Comparison of ENCODE assay signal across 8 mouse cellular contexts in the genomic region with DNA sequence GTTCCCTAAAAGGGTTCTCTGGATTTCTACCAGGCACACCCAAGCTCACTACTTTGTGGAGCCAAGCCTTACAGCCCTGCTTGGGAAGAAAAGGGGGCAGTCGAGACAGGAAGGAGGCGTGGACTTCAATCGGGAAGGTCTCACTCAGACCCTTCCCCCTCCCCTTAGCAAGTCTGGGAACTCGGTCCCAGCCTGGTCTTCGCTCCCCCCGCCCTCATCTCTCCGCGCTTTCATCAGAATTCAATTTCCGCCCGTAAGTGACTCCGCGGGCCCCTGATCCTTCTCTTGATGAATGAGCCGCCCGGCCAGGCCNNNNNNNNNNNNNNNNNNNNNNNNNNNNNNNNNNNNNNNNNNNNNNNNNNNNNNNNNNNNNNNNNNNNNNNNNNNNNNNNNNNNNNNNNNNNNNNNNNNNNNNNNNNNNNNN.
DNase-seq lines count a peak whose midpoint lies in the region; ATAC-seq and TF ChIP-seq lines count a peak whose summit lies in the region.
"Had no signal": no experiment of that assay in that cellular context is flagged by ENCODE, and none has a peak within 500 bp of the region (broad histone marks: within the 10 kb centered on the region; RNA-seq: fewer than 3 reads in every experiment).

No protein-coding gene starts in this region.

- no peaks in the 10 kb centered on the region for H3K36me3 ChIP-seq in ES-Bruce4 (ENCODE audit: control insufficient read depth, insufficient read depth, low read length, poor library complexity, severe bottlenecking)
- H3K36me3 ChIP-seq in ES-E14 (ENCODE audit: control insufficient read depth, insufficient read depth, low read length, poor library complexity, severe bottlenecking) = no peaks in the 10 kb centered on the region
- no peaks in the 10 kb centered on the region for H3K36me3 ChIP-seq in forebrain, embryonic 16.5 days (ENCODE audit: control insufficient read depth, insufficient read depth)

- no peak overlapping the region for H3K27ac ChIP-seq in ES-Bruce4 (ENCODE audit: insufficient read depth, low read length)
- no peak overlapping the region for H3K27ac ChIP-seq in ES-E14 (ENCODE audit: insufficient read depth, low read depth, low read length, poor library complexity, severe bottlenecking)
- no peak overlapping the region for H3K27ac ChIP-seq in forebrain, embryonic 16.5 days (ENCODE audit: low read length)

- no peak for TF ChIP-seq POLR2A in ES-Bruce4 (IDR thresholded peaks at IDR 0.05; ENCODE audit: insufficient read depth, low read length)

- peak overlapping the region; percentile 29 for H3K4me2 ChIP-seq in forebrain, embryonic 16.5 days (ENCODE audit: low read length)

- H3K4me1 ChIP-seq in ES-Bruce4 (ENCODE audit: control insufficient read depth, insufficient read depth, low read length) (peaks cover 2% of the 10 kb centered on the region), ES-E14 (ENCODE audit: control insufficient read depth in 2 of 2, insufficient read depth in 2 of 2, low read length in 2 of 2, poor library complexity in 1 of 2) (peaks cover 0 to 16% of the 10 kb centered on the region in 2 experiments; a peak in 3 of 4 replicates)
- H3K4me1 ChIP-seq in forebrain, embryonic 16.5 days (replicated peaks; ENCODE audit: control insufficient read depth, insufficient read depth, low read length) = peaks cover 26% of the 10 kb centered on the region

- 0% methylated on average over 14 of the region's 14 CpGs for WGBS in forebrain, embryonic 16.5 days

- ATAC-seq in forebrain, embryonic 16.5 days = no peak

- no peak for TF ChIP-seq CTCF in ES-Bruce4 (IDR thresholded peaks at IDR 0.05; ENCODE audit: low read depth, low read length)

- H3K9me3 ChIP-seq in ES-Bruce4 (replicated peaks; ENCODE audit: control insufficient read depth, insufficient read depth, low read length, poor library complexity, severe bottlenecking) (no peaks in the 10 kb centered on the region), ES-E14 (ENCODE audit: control insufficient read depth, insufficient read depth, low read depth, low read length) (no peaks in the 10 kb centered on the region)
- no peaks in the 10 kb centered on the region for H3K9me3 ChIP-seq in forebrain, embryonic 16.5 days (ENCODE audit: control insufficient read depth, low read length)

- in situ Hi-C loops in ES-E14 (cut with MboI; ENCODE audit: low sequenced_read_pairs in 2 of 2, unreplicated experiment in 2 of 2) = no loop called here

- peaks cover 8% of the 10 kb centered on the region for H3K27me3 ChIP-seq in ES-Bruce4 (ENCODE audit: control insufficient read depth, insufficient read depth, low read length, poor library complexity, severe bottlenecking)
- H3K27me3 ChIP-seq in forebrain, embryonic 16.5 days (replicated peaks; ENCODE audit: control insufficient read depth, insufficient read depth, low read length) = peaks cover 73% of the 10 kb centered on the region

- H3K9ac ChIP-seq in ES-Bruce4 (ENCODE audit: low read depth, poor library complexity, severe bottlenecking) = peak overlapping the region; percentile 82
- peak overlapping the region; percentile 23; the same call in 1 of the 2 replicates for H3K9ac ChIP-seq in ES-E14 (ENCODE audit: insufficient read depth, low read depth, low read length, poor library complexity, severe bottlenecking)
- H3K9ac ChIP-seq in forebrain, embryonic 16.5 days (replicated peaks; ENCODE audit: low read depth, low read length) = no peak overlapping the region

- no peak for DNase-seq in ES-E14 (ENCODE audit: low read depth, low spot score)
- peak; percentile 67 for DNase-seq in mesoderm, embryonic 11.5 days (ENCODE audit: low read depth, low spot score)
- DNase-seq in spleen, adult 12 weeks (ENCODE audit: low spot score) = no peak
- DNase-seq in adrenal gland, postnatal 10 days = no peak
- DNase-seq in urinary bladder, postnatal 10 days (ENCODE audit: low spot score) = no peak
- DNase-seq: cerebellum, postnatal 25 days had no signal

- TF ChIP-seq EP300 in ES-Bruce4 (IDR thresholded peaks at IDR 0.05; ENCODE audit: insufficient read depth, low read depth, low read length) = no peak

- H3K4me3 ChIP-seq in ES-Bruce4 (ENCODE audit: low read depth, low read length) (peak overlapping the region; percentile 27), ES-E14 (ENCODE audit: insufficient read depth in 1 of 2, low read depth in 1 of 2, low read length in 2 of 2, poor library complexity in 1 of 2, severe bottlenecking in 1 of 2) (peak overlapping the region; percentile 55 to 68)
- H3K4me3 ChIP-seq in forebrain, embryonic 16.5 days (replicated peaks; ENCODE audit: low read length) = 0 out of 2 replicates have a peak overlapping the region, but pooled peaks have one; percentile 18

TF ChIP-seq in ES-E14, 5 proteins besides CTCF, POLR2A, EP300 and RAD21:
- TF ChIP-seq MAFK (IDR thresholded peaks at IDR 0.05; ENCODE audit: insufficient read depth, low read depth, low read length) (no peak), CHD2 (IDR thresholded peaks at IDR 0.05; ENCODE audit: low read depth, low read length) (no peak), ZNF384 (IDR thresholded peaks at IDR 0.05; ENCODE audit: low read depth, low read length) (no peak), ZC3H11A (IDR thresholded peaks at IDR 0.05; ENCODE audit: borderline replicate concordance, low read depth, low read length) (no peak)
